Mouse (Mus musculus) embryo, embryonic 10.5 days (tissue): ENCODE measurements at regions not wholly inside any gene's neighbourhood (a gene's known extent, or its start where the extent isn't known, plus 50 kb on each side); places are given as distances from the start of the nearest gene placed in this dataset.

Experiments
- DNase-seq: peaks from one replicate; pipeline ENCODE4 v3.0.0-alpha.2; 2015; ENCODE audit warnings: low spot score

- no peak for DNase-seq
Observed at GRCm38 (mm10) chr6:138956461-138957072, 298.2 kb upstream of the Igbp1b start.

GRCm38 (mm10) chr6:138950888-138951287 lies 292.5 kb upstream of the Igbp1b start:
- no peak for DNase-seq

DNA sequence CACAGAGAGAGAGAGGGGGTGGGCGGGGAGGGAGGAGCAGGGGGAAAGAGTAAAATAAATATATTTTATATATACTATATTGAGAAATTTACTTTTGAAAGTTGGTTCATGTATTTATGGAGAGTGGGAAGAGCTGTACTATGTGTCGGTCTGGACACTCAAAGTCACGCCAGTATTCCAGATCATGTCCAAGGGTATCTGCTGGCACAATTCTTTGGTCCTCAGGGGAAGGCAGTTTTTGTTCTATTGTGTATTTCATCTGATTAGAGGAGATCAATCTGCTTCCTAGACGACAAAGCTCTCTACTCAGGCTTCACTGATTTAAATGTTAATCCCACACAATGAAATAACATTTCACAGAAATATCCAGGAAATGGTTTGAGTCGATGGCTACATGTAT lies 288.3 kb upstream of the Igbp1b start:
- no peak for DNase-seq

DNA sequence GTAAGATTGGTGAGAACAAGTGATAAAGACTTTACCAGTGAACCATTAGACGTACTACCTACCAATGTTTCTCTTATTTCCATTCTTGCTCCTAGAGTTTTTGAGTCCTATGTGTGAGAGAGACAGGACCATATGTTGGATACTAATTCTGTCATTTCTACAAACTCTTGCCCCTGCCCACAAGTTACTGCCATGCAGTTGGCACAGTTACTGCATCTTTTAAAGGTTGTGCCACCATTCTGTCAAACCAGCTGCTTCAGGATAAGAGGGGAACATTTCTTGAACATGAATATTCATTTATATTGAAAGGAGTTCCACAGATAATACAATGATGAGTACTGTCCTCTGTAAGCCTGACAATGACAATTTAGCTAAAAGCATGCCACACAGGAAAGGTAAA lies 287.1 kb upstream of the Igbp1b start:
- no peak for DNase-seq

DNA sequence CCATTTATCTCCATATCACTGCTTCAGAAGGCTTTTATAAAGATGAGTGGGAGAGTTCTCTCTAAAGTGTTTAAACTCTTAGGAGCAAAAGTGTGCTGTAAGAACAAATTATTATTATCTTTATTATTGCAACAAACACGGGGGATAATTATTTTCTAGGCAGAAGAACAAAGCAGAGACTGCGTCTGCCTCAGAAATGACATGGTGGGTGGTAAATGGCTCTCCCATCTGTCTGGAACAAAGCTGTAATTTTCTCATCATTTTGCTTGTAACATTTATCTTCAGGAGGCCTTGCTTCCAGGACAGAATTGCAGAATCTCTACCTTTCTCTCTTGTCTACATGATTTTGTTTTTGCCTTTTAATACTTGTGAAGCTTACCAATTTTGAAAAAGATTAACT lies 261.8 kb upstream of the Igbp1b start:
- no peak for DNase-seq

DNA sequence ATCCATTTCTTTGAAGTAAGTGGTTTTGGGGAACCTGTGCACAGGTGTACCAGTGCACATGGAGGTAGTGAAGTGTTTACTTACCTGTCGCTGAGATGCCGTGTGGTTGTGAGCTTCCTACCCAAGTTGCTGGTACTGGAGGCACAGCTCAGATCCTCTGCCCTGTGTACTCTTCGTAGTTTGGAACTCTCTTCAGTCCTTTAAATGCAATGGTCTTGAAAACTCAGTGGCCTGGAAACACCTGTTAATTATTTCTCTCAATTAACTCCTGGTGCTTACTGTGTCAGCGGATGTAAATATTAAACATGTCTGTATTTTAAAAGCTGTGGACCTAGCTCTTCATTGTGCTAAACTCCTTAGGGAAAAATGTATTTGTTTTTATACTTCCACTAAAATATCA lies 261.2 kb upstream of the Igbp1b start:
- DNase-seq = no peak

DNA sequence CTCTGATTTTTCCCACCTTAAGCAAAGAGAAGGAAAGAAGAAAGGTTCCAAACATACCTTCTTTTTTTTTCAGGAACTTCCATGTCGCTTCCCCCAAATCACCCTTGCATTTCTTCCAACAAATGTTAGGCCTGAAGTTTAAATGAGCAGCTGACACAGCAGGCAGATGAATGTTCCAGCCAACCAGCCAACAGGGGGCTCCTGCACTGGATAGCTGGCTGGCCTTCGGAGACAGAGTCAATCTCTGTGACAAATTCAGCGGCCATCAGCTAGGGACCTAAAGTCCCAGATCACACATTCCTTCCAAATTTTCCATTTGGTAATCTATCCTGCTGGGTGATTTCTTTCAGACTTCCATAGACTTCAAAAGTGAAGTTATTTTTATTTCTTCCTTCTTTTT lies 256.6 kb upstream of the Igbp1b start:
- DNase-seq = no peak

DNA sequence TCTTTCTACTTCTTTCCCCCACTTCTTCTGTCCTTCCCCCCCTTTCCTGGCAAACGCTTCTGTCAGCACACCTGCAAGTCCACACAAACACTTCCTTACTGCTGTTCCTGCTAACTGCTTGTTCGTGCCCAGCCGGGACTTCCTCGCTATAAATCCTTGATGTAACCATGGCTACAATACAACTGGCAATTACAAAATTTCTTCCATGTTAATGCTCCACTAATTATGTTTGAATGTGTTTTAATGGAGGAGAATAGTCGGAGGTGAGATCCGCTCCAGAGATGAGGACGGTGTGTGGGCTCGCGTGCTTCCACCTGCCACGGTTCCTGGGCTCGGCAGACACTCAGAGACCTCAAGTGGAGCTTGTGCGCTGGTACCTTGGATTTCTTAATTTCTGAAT lies 215.3 kb upstream of the Igbp1b start:
- no peak for DNase-seq

- no peak for DNase-seq
Observed at GRCm38 (mm10) chr6:138872495-138873415, 214.4 kb upstream of the Igbp1b start.

- DNase-seq = no peak
Observed at GRCm38 (mm10) chr6:138838043-138838442, 179.7 kb upstream of the Igbp1b start.

DNA sequence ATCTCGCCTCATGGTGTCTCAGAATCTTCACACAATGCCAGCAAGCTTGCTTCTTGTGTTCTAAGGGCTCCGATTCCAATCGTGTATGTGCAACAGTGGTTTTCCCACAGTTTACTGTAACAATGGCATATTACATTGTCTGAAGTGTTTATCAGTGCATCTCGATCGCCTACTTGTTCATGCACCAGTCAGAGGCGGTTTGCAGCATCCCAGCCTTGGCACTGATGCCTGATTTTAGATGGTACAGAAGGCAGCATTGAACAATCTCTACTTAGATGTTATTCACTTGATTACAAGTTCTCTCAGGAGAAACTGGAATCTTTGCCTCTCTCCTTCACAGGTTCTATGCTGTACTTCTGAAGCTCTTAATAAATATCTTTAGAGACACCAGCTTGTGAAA lies 176.5 kb upstream of the Igbp1b start:
- no peak for DNase-seq

GRCm38 (mm10) chr6:138801835-138802234 lies 143.5 kb upstream of the Igbp1b start:
- no peak for DNase-seq

DNA sequence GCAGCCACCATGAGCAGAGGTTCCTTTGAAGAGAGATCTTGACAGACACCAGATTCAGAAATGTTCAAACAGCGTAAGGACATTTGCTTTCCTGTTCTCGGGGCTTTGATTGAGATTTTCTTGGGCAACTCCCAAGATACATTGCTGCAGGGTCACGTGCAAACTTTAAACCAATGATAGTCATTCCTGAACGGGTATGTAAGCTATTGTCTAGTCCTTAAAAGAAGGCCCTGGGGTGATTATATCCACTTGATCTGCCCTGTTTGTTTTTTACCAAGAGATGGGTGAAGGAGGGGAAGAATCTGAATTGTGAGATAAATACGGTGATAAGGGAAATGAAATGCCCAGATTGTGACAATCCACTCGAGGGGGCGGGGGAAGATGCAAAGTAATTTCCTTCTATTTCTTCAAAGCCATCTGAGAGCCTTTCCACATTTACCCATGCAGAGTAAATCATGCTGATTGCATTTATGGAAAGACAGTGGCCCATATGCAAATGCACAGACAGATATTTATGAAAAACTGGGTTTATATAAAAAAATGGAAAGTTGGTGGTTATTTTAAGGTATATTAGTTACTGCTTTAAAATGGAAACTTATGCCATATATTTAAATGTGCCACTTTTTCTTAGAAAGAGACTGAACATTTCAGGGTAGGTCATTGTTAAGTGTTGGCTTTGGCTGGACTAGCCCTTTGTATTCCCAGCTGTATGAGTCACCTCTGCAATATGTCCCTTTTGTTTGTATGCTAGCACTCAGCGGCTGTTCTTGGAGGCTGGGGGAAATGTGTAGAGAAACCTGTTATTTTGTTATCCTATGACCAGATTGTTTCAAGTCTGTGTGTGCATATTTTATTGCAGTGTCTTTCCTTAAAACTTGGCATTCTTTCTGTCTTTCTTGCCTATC lies 142.7 kb upstream of the Igbp1b start:
- no peak for DNase-seq

- DNase-seq = peak; percentile 37
Observed at GRCm38 (mm10) chr6:138794706-138795105, 136.4 kb upstream of the Igbp1b start.

DNA sequence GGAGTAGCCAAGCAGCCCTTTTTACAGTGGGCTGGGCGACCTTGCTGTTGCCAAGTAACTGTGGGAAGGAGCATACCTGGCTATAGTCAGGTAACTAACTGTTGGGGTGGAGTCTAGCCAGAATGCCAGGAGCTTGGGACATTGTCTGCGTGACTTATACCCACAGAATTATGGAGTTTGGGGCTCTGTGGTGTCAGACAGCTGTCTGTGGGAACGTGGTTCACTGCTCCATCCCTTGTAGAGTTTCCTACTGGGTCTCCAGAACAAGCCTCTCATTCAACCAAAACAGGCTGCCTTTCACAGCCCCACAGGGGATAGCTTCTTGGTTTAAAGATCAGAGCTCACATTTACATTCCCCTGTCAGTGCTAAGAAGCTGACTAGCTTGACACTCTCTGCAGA lies 134.5 kb upstream of the Igbp1b start:
- no peak for DNase-seq

DNA sequence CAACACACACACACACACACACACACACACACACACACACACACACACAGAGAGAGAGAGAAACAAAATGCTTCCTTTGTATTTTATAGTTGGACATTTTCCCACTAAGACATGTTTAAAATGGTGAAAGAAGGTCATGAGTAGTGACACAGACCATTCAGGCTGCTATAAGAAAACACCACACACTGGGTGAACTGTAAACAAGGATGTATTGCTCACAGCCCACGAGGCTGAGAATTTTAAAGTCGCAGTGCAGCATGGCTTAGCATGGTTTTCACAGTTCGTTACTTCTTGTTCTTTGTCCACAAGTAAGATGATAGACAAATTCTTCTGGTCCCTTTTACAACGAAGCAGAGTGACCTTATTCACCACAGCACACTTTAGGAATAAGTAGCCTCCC lies 124.6 kb upstream of the Igbp1b start:
- no peak for DNase-seq

- no peak for DNase-seq
Observed at GRCm38 (mm10) chr6:138782470-138782869, 124.1 kb upstream of the Igbp1b start.

DNA sequence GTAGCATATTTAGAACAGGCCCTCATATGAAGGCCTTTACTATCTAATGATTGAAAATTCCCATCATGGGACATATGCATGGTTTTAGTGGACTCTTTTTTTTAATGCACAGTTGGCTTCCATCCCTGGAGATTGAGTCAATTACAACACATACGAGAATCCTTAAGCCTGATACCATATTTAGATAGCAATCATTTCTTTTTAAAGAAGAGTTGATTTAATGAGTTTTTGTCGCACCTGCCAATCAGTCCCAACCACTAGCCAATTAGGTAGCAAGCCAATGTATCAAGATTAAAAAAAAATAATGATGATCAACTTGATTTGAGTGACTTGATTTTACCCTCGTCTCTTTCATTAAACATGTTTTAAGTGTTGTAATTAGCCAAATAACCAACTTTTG lies 103.6 kb upstream of the Igbp1b start:
- no peak for DNase-seq

DNA sequence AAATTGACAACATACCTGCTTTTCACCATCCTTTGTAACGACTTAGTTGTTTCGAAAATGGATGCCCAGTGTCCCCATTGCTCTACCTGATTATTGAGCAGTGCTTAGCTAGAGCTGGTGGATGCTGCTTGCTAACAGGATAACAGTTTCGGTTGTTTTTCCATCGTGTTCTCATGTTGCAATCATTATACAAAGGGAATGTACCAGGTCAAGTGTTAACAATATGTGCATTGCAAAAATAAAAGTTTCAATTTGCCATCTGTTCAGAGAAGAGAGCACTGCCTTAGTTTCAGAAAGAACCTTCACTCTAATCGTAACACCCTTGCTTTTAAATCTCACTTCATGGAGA lies 96.6 kb upstream of the Igbp1b start:
- no peak for DNase-seq

DNA sequence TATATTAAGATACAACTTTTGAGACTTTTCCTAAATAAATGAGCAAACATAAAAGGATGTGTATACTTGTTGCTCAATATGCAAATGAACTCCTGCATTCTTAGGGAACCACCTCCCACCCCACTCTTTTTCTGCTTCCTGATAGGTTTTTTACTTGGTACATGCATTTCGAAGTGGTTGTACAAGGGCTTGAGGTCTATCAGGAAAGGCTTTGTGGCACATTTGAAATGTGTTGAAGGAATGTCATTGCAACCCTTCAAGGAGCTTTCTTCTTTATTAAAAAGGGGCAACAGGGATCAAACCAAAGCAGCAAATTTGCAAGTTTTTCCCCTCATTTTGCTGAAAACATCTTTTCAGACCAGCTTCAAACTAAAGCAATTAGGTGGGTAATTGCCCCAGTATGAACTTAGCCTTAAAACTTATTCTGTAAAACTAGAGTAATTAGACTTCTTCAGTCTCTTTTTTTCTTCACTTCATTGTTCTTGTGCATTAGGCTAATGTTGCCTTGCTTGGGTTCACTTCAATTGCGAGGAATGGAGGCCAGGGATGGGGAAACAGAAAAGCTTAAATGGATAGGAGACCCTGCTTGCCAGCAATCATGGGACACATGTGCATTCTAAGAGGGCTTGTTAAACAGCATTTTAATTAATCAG lies 96.1 kb upstream of the Igbp1b start:
- DNase-seq = peak; percentile 18

- DNase-seq = no peak
Observed at GRCm38 (mm10) chr6:138717698-138718097, 59.4 kb upstream of the Igbp1b start.
